Mouse (Mus musculus) liver, embryonic 11.5 days (tissue): ENCODE measurements at regions not wholly inside any gene's neighbourhood (a gene's known extent, or its start where the extent isn't known, plus 50 kb on each side); places are given as distances from the start of the nearest gene placed in this dataset.

Experiments
- ATAC-seq: fragments of 200-750 bp; cut with Nextera tagmentation; replicated peaks from 2 replicates; pipeline ENCODE4 v1.8.0; 2017; ENCODE audit warnings: moderate number of reproducible peaks, mild to moderate bottlenecking, moderate TSS enrichment, moderate library complexity; ENCODE audit not compliant: low FRiP score
- DNase-seq: peaks from one replicate; pipeline ENCODE4 v3.0.0-alpha.2; 2017; ENCODE audit warnings: low spot score
- H3K27ac ChIP-seq: fragments of 300-500 bp; sonication (generic); 2 replicates; pipeline ENCODE4 v1.5.1; 2014; ENCODE audit warnings: mild to moderate bottlenecking, low read depth, low read length, control low read depth
- H3K27me3 ChIP-seq: fragments of 300-500 bp; sonication (generic); replicated peaks from 2 replicates; pipeline ENCODE4 v1.6.1; 2014; ENCODE audit warnings: low read length, mixed read lengths; ENCODE audit not compliant: control insufficient read depth, insufficient read depth
- H3K36me3 ChIP-seq: fragments of 300-500 bp; sonication (generic); 2 replicates; pipeline ENCODE4 v1.6.1; 2014; ENCODE audit warnings: mild to moderate bottlenecking, low read length, moderate library complexity, mixed read lengths; ENCODE audit not compliant: control insufficient read depth, insufficient read depth
- H3K4me1 ChIP-seq: fragments of 300-500 bp; sonication (generic); replicated peaks from 2 replicates; pipeline ENCODE4 v1.6.1; 2014; ENCODE audit warnings: low read length, mixed read lengths; ENCODE audit not compliant: control insufficient read depth, insufficient read depth
- H3K4me2 ChIP-seq: fragments of 300-500 bp; sonication (generic); 2 replicates; pipeline ENCODE4 v1.6.1; 2014; ENCODE audit warnings: mild to moderate bottlenecking, control low read depth, moderate library complexity
- H3K4me3 ChIP-seq: fragments of 300-500 bp; sonication (generic); 2 replicates; pipeline ENCODE4 v1.5.1; 2014; ENCODE audit warnings: low read depth, low read length, control low read depth
- H3K9ac ChIP-seq: fragments of 300-500 bp; sonication (generic); 2 replicates; pipeline ENCODE4 v1.6.1; 2014; ENCODE audit warnings: low read depth, low read length, control low read depth
- H3K9me3 ChIP-seq: fragments of 300-500 bp; sonication (generic); 2 replicates; pipeline ENCODE4 v1.6.1; 2016; ENCODE audit warnings: low read length, inconsistent platforms, mixed read lengths; ENCODE audit not compliant: control insufficient read depth
- WGBS: fragments of 180-500 bp; shearing (Covaris S2); extraction: QIAGEN DNeasy Blood & Tissue Kit; methylation state at CpG from one replicate; pipeline ENCODE4 v1.1.7; 2014; 5-methylcytosine and 5-hydroxymethylcytosine counted together

DNA sequence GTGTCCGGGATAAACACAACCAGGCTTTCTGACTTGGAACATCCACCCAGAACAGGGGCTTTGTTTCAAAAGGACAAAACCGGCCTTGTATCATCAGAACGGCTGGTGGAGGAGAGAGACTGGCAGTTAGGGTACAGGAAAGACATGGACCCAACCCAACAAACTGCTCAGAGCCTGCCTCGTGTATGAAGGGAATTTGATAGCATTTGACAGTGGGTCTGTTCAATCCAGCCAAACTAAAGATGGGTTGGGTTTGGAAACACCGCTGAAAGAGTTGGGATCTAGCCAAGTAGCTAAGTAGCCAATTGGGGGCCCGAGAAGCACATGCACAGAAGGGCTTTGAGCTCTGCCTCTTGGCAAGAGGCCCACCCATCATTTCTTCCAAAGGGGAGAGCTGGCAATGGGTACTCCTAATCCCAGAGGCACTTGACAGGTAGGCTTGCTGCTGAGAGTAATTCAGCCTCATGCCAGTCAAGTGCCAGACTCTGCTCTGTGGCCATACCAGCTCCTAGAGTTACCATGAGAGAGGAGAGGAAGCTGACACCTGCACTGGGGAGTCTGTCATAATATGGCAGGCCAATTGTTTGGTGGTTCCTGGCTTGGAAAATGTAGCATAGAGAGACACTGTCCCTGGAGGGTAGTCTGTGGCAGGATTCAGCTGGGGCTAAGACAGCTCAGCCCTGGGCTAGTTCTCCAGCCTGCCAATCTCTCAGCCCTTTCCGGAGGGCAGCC lies 231.1 kb upstream of the Slc24a2 start:
- WGBS = 81% methylated on average over 7 of the region's 7 CpGs
- no peak for ATAC-seq
- no peak overlapping the region for H3K27ac ChIP-seq

GRCm38 (mm10) chr4:87455863-87456578 lies 225.7 kb upstream of the Slc24a2 start:
- H3K9ac ChIP-seq = no peak overlapping the region
- H3K4me3 ChIP-seq = no peak overlapping the region
- no peak overlapping the region for H3K4me2 ChIP-seq
- H3K27ac ChIP-seq = no peak overlapping the region
- WGBS = 70% methylated on average over 5 of the region's 5 CpGs
- no peak for ATAC-seq
- H3K36me3 ChIP-seq = no peaks in the 10 kb centered on the region
- H3K27me3 ChIP-seq = no peaks in the 10 kb centered on the region
- no peaks in the 10 kb centered on the region; the same call in 1 of the 2 replicates for H3K9me3 ChIP-seq
- H3K4me1 ChIP-seq = no peaks in the 10 kb centered on the region
- DNase-seq = no peak

More for the DNA sequence above, 231.1 kb upstream of the Slc24a2 start:
- no peak for DNase-seq
- Histone ChIP-seq H3K9me3 (no peaks in the 10 kb centered on the region; the same call in 1 of the 2 replicates), H3K36me3 (no peaks in the 10 kb centered on the region), H3K4me2 (no peak overlapping the region), H3K4me3 (no peak overlapping the region), H3K9ac (no peak overlapping the region), H3K27me3 (no peaks in the 10 kb centered on the region), H3K4me1 (no peaks in the 10 kb centered on the region)

DNA sequence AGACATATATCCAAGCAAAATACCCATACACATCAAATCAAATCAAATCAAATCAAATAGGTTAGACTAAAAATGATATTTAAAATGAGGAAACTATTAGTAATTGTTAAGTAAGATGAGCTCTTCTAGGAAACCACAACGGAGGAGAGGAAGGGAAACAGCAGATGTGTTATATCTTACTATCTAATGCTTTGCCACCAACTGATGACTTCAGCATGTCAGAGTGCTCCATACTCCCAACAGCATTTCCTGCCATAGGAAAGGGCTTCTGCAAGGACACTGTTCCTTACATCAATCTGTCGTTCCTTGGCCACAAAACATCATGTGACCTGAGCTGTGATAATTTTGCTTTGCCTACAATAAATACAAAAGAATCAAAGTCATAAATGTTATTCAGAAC lies 221.8 kb upstream of the Slc24a2 start:
- WGBS = 52% methylated on average over 2 of the region's 2 CpGs
- H3K36me3 ChIP-seq = no peaks in the 10 kb centered on the region
- no peak overlapping the region for H3K9ac ChIP-seq
- H3K27me3 ChIP-seq = no peaks in the 10 kb centered on the region
- DNase-seq (no peak), ATAC-seq (no peak)
- no peaks in the 10 kb centered on the region for H3K9me3 ChIP-seq
- no peaks in the 10 kb centered on the region for H3K4me1 ChIP-seq
- no peak overlapping the region for H3K4me2 ChIP-seq
- H3K27ac ChIP-seq = no peak overlapping the region
- H3K4me3 ChIP-seq = no peak overlapping the region

DNA sequence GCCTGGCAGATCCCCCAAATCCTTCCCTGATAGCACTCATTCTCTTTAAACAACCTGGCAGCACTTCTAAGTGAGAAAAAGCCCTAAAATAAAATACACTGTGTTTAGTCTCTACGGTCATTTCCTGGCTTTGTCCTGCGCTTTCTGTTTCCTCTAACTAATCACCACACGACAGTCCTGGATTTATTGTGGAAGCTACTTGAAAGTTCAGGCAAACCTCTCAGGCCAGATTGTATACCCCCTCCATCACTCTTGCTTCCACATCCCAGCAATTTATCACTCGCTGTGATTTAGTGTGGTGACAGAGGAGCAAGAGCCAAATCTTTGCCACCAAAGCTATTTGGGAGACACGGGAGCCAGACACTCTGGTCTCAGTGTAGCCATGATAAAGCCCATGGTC lies 221.0 kb upstream of the Slc24a2 start:
- Histone ChIP-seq H3K4me3 (no peak overlapping the region), H3K9ac (no peak overlapping the region), H3K4me2 (no peak overlapping the region), H3K36me3 (no peaks in the 10 kb centered on the region), H3K4me1 (no peaks in the 10 kb centered on the region), H3K27ac (no peak overlapping the region), H3K27me3 (no peaks in the 10 kb centered on the region), H3K9me3 (no peaks in the 10 kb centered on the region)
- no peak for ATAC-seq
- no peak for DNase-seq
- 40% methylated on average over 5 of the region's 5 CpGs for WGBS

- WGBS = 67% methylated on average over 4 of the region's 4 CpGs
- Histone ChIP-seq H3K4me2 (no peak overlapping the region), H3K27me3 (no peaks in the 10 kb centered on the region), H3K36me3 (no peaks in the 10 kb centered on the region), H3K4me3 (no peak overlapping the region), H3K4me1 (no peaks in the 10 kb centered on the region), H3K27ac (no peak overlapping the region), H3K9ac (no peak overlapping the region), H3K9me3 (no peaks in the 10 kb centered on the region)
- DNase-seq = no peak
- ATAC-seq = no peak
Observed at GRCm38 (mm10) chr4:87448338-87448737, 218.1 kb upstream of the Slc24a2 start.

GRCm38 (mm10) chr4:87446856-87447255 lies 216.6 kb upstream of the Slc24a2 start:
- Histone ChIP-seq H3K36me3 (no peaks in the 10 kb centered on the region), H3K4me3 (no peak overlapping the region), H3K27ac (no peak overlapping the region), H3K4me2 (no peak overlapping the region), H3K27me3 (no peaks in the 10 kb centered on the region), H3K9ac (no peak overlapping the region), H3K4me1 (no peaks in the 10 kb centered on the region), H3K9me3 (no peaks in the 10 kb centered on the region)
- DNase-seq (no peak), ATAC-seq (no peak)
- WGBS = 87% methylated on average over 3 of the region's 3 CpGs

- DNase-seq (no peak), ATAC-seq (no peak)
- Histone ChIP-seq H3K27me3 (no peaks in the 10 kb centered on the region), H3K4me3 (no peak overlapping the region), H3K27ac (no peak overlapping the region), H3K9me3 (no peaks in the 10 kb centered on the region), H3K9ac (no peak overlapping the region), H3K4me1 (no peaks in the 10 kb centered on the region), H3K36me3 (no peaks in the 10 kb centered on the region), H3K4me2 (no peak overlapping the region)
- WGBS = 19% methylated on average over 4 of the region's 4 CpGs
Observed at GRCm38 (mm10) chr4:87434136-87434535, 203.9 kb upstream of the Slc24a2 start.

- no peaks in the 10 kb centered on the region for H3K27me3 ChIP-seq
- no peak for DNase-seq
- WGBS = 81% methylated on average over 3 of the region's 3 CpGs
Observed at GRCm38 (mm10) chr4:87428374-87428773, 198.1 kb upstream of the Slc24a2 start.

DNA sequence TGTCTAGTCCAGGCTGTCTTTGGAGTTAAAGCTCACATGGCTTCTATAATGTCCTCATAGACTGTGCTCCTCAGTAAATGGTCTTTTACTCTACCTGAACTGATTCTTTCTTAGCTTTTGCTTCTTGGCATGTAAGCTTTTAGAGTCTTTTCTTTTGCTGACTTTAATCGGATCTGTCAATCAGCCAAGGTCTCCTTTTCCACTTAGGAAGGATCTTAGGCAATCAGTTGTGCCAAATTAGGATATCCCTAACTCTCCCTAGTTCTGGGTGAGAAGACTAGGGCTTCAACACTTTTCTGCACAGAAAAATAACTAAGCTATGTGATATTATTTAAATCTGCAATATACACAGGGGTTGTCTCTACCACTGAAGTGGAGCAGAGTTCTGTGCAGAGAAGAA lies 193.8 kb upstream of the Slc24a2 start:
- H3K27me3 ChIP-seq = no peaks in the 10 kb centered on the region
- no peaks in the 10 kb centered on the region for H3K4me1 ChIP-seq
- no peak overlapping the region for H3K27ac ChIP-seq
- no peak overlapping the region for H3K9ac ChIP-seq
- 86% methylated on average over 1 of the region's 1 CpGs for WGBS
- no peak for ATAC-seq
- no peaks in the 10 kb centered on the region for H3K36me3 ChIP-seq
- DNase-seq = no peak
- no peak overlapping the region for H3K4me2 ChIP-seq
- no peaks in the 10 kb centered on the region for H3K9me3 ChIP-seq
- H3K4me3 ChIP-seq = no peak overlapping the region

More at GRCm38 (mm10) chr4:87428374-87428773, 198.1 kb upstream of the Slc24a2 start:
- no peak overlapping the region for H3K27ac ChIP-seq
- no peaks in the 10 kb centered on the region for H3K36me3 ChIP-seq
- H3K9me3 ChIP-seq = no peaks in the 10 kb centered on the region
- H3K4me2 ChIP-seq = no peak overlapping the region
- no peaks in the 10 kb centered on the region for H3K4me1 ChIP-seq
- no peak overlapping the region for H3K9ac ChIP-seq
- ATAC-seq = no peak
- no peak overlapping the region for H3K4me3 ChIP-seq
